Mouse (Mus musculus): ENCODE measurements around the gene Ptgs2. TPM values are rescaled to one million over a fixed set of nuclear protein-coding genes. Genes with fewer than 3 reads are reported as not detected.

The Ptgs2 gene
- total RNA-seq (2012; rRNA removed), result not detected in 2 replicates
- not detected for polyA plus RNA-seq (2012; ENCODE audit: insufficient read depth in 1 of 2, insufficient read length in 2 of 2, low read depth in 1 of 2, low replicate concordance in 2 of 2, missing spikeins in 1 of 2)

DNA sequence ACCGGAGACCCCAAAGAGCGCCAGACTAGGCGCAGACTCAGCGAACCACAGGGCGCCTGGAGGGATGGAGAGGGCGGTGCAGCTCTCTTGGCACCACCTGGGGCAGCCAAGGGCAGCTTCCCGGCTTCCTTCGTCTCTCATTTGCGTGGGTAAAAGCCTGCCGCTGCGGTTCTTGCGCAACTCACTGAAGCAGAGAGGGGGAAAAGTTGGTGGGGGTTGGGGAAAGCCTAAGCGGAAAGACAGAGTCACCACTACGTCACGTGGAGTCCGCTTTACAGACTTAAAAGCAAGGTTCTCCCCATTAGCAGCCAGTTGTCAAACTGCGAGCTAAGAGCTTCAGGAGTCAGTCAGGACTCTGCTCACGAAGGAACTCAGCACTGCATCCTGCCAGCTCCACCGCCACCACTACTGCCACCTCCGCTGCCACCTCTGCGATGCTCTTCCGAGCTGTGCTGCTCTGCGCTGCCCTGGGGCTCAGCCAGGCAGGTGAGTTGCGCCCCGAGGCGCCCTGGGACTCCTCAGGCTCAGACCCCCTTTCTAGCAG lies at the start of gene Ptgs2:
TSS of gene Ptgs2 (plus strand) at position 242 of the 544 bp plus-strand sequence.
- Histone ChIP-seq H3K9me3 (replicated peaks; ENCODE audit: insufficient read depth, low read length) (no peaks in the 10 kb centered on the region), H3K27ac (ENCODE audit: control insufficient read depth, low read depth, low read length) (no peak within 1 kb of the TSS), H3K36me3 (ENCODE audit: control insufficient read depth in 1 of 2, insufficient read depth in 2 of 2, low read length in 2 of 2) (no peaks in the 10 kb centered on the region), H3K4me1 (ENCODE audit: control insufficient read depth in 1 of 2, insufficient read depth in 2 of 2, low read length in 2 of 2) (no peaks in the 10 kb centered on the region; a peak in 1 of 4 replicates), H3K79me2 (ENCODE audit: control insufficient read depth, insufficient read depth, low read length, poor library complexity) (no peaks in the 10 kb centered on the region), H3K9ac (ENCODE audit: control insufficient read depth, low read depth, low read length, poor library complexity, severe bottlenecking) (no peak within 1 kb of the TSS), H3K27me3 (ENCODE audit: control insufficient read depth in 1 of 2, insufficient read depth in 2 of 2, low read length in 2 of 2) (no peaks in the 10 kb centered on the region), H3K4me3 (ENCODE audit: control insufficient read depth in 1 of 2, insufficient read depth in 1 of 2, low read depth in 2 of 2, low read length in 2 of 2) (no peak within 1 kb of the TSS)
- TF ChIP-seq ZKSCAN1 (IDR thresholded peaks at IDR 0.05; ENCODE audit: low read depth, low read length), result no peak
- no peak for TF ChIP-seq JUND (IDR thresholded peaks at IDR 0.05; ENCODE audit: low read depth, low read length)
- no peak for TF ChIP-seq HCFC1 (IDR thresholded peaks at IDR 0.05; ENCODE audit: low read depth, low read length)
- TF ChIP-seq NRF1 (IDR thresholded peaks at IDR 0.05; ENCODE audit: insufficient read depth, low read depth, low read length, poor library complexity, severe bottlenecking), result no peak
- no peak for DNase-seq (ENCODE audit: low read depth, low spot score)

DNA sequence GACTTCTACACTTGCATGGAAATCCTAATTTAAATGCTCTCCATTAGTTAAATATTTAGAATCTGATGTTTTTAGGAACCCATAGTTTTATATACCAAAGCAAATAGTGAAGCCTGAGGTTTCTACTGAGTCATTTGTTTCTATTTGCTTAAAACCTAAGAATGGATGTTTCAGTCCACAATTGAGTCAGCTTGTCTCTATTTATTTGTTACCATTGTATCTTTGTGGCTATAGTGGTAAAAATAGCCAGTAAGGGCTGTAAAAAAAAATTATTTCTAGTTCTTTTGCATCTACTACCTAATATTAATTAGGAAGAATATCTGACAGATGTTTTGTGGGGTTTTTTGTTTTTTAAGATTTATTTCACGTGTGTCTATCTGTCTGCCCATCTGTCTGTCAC lies 49.6 kb upstream of the Ptgs2 start:
- H3K27me3 ChIP-seq (ENCODE audit: control insufficient read depth in 1 of 2, insufficient read depth in 2 of 2, low read length in 2 of 2), result no peaks in the 10 kb centered on the region
- H3K36me3 ChIP-seq (ENCODE audit: control insufficient read depth in 1 of 2, insufficient read depth in 2 of 2, low read length in 2 of 2), result no peaks in the 10 kb centered on the region
- no peak overlapping the region for H3K4me3 ChIP-seq (ENCODE audit: control insufficient read depth in 1 of 2, insufficient read depth in 1 of 2, low read depth in 2 of 2, low read length in 2 of 2)
- no peak overlapping the region for H3K27ac ChIP-seq (ENCODE audit: control insufficient read depth, low read depth, low read length)
- no peaks in the 10 kb centered on the region for H3K79me2 ChIP-seq (ENCODE audit: control insufficient read depth, insufficient read depth, low read length, poor library complexity)
- H3K4me1 ChIP-seq (ENCODE audit: control insufficient read depth in 1 of 2, insufficient read depth in 2 of 2, low read length in 2 of 2), result no peaks in the 10 kb centered on the region
- H3K9me3 ChIP-seq (replicated peaks; ENCODE audit: insufficient read depth, low read length), result no peaks in the 10 kb centered on the region
- no peak overlapping the region for H3K9ac ChIP-seq (ENCODE audit: control insufficient read depth, low read depth, low read length, poor library complexity, severe bottlenecking)
- TF ChIP-seq CTCF (IDR thresholded peaks at IDR 0.05 in 2 of 3, conservative IDR thresholded peaks at IDR 0.05 in 1 of 3; ENCODE audit: control insufficient read depth in 1 of 3, insufficient read depth in 1 of 3, low read depth in 2 of 3, low read length in 3 of 3, poor library complexity in 1 of 3, severe bottlenecking in 1 of 3) (no peak), MYB (IDR thresholded peaks at IDR 0.05; ENCODE audit: low read depth, low read length) (no peak), NELFE (IDR thresholded peaks at IDR 0.05; ENCODE audit: low read depth, low read length) (no peak), SMC3 (IDR thresholded peaks at IDR 0.05; ENCODE audit: low read depth, low read length) (no peak)
- no peak for DNase-seq (ENCODE audit: low read depth, low spot score)

DNA sequence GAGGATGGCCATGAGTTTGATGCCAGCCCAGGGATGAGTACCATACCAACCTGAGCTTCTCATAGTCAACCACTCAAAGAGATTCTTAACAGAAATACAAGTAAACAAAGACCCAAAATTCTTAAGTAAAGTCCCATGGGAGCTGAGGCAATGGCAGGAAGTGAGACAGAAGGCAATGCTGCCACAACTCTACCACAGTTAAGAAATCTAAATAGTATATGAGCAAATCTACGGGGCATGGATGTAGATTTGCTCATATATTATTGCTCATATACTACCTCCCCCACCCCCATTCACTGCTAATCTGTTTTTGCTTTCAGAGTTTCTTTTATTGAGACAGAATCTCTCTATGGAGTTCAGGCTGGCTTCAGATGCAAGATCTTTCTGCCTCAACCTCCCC lies 34.1 kb upstream of the Ptgs2 start:
- Histone ChIP-seq H3K9ac (ENCODE audit: control insufficient read depth, low read depth, low read length, poor library complexity, severe bottlenecking) (no peak overlapping the region), H3K9me3 (replicated peaks; ENCODE audit: insufficient read depth, low read length) (no peaks in the 10 kb centered on the region), H3K79me2 (ENCODE audit: control insufficient read depth, insufficient read depth, low read length, poor library complexity) (no peaks in the 10 kb centered on the region), H3K4me3 (ENCODE audit: control insufficient read depth in 1 of 2, insufficient read depth in 1 of 2, low read depth in 2 of 2, low read length in 2 of 2) (no peak overlapping the region), H3K4me1 (ENCODE audit: control insufficient read depth in 1 of 2, insufficient read depth in 2 of 2, low read length in 2 of 2) (no peaks in the 10 kb centered on the region), H3K27me3 (ENCODE audit: control insufficient read depth in 1 of 2, insufficient read depth in 2 of 2, low read length in 2 of 2) (no peaks in the 10 kb centered on the region), H3K36me3 (ENCODE audit: control insufficient read depth in 1 of 2, insufficient read depth in 2 of 2, low read length in 2 of 2) (no peaks in the 10 kb centered on the region), H3K27ac (ENCODE audit: control insufficient read depth, low read depth, low read length) (no peak overlapping the region)
- no peak for TF ChIP-seq SMC3 (IDR thresholded peaks at IDR 0.05; ENCODE audit: low read depth, low read length)
- TF ChIP-seq MYC (IDR thresholded peaks at IDR 0.05; ENCODE audit: low read depth, low read length), result no peak
- no peak for TF ChIP-seq RAD21 (IDR thresholded peaks at IDR 0.05; ENCODE audit: low read depth, low read length)
- TF ChIP-seq E2F4 (IDR thresholded peaks at IDR 0.05; ENCODE audit: borderline replicate concordance, low read depth, low read length), result no peak
- TF ChIP-seq NELFE (IDR thresholded peaks at IDR 0.05; ENCODE audit: low read depth, low read length), result no peak
- TF ChIP-seq GABPA (IDR thresholded peaks at IDR 0.05; ENCODE audit: low read depth, low read length), result no peak
- DNase-seq (ENCODE audit: low read depth, low spot score), result no peak

Data from MEL (cell line).